Comparison of ENCODE assay signal across 21 mouse cellular contexts in the genomic region with DNA sequence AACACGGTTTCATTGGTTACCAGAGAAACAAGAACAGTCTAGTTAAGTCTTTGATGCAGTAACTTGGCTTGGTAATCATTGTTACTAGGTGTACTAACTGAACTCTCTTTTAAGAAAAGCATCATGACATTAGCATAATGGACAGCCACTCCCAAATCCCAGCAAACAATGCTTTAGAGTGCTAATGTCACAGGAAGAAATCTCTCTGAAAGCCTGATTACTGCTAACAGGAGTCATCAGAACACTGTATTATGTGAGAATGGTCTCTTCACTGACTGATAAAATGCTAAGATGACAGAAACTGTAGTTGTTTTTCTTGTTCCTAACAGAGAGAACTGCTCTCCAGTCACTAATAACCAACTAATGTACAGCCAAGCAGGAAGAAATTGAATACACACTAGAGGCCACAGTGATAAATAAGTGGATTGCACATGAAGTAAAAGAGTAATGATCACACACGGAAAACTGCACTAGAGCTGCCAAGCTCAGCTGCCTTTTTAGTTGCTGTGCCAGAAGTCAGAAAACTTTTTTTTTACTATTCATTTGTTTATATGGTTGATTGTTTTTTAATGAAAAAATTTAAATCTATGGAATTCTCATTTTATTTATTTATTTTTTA.
A peak's percentile ranks its signal among the peaks of the same experiment; 100 is the strongest.
DNase-seq lines count a peak whose midpoint lies in the region; ATAC-seq and TF ChIP-seq lines count a peak whose summit lies in the region.
"Had no signal": no experiment of that assay in that cellular context is flagged by ENCODE, and none has a peak within 500 bp of the region (broad histone marks: within the 10 kb centered on the region; RNA-seq: fewer than 3 reads in every experiment).

No protein-coding gene starts in this region.

- DNase-seq in lung, embryonic 14.5 days, result peak; percentile 73
- DNase-seq in lung, adult 18-20 months, result no peak
- peak; percentile 6 for DNase-seq in midbrain, postnatal 0 days (ENCODE audit: low spot score)
- DNase-seq in midbrain, embryonic 10.5 days (ENCODE audit: low spot score), result no peak
- peak; percentile 12 for DNase-seq in R1 (ENCODE audit: low read depth, low spot score)
- DNase-seq in urinary bladder, adult 18-20 months (ENCODE audit: low spot score in 2 of 2), result no peak
- no peak for DNase-seq in gastrocnemius, adult 2 months
- DNase-seq: adrenal gland, adult 2 months; adrenal gland, postnatal 25 days; cerebellum, adult 2 months; cerebellum, postnatal 10 days; gastrocnemius, postnatal 10 days; heart, adult 18-20 months; heart, postnatal 10 days; heart, postnatal 4 days had no signal

- H3K27me3 ChIP-seq in lung, embryonic 14.5 days (ENCODE audit: insufficient read depth, low read length), result no peaks in the 10 kb centered on the region
- H3K27me3 ChIP-seq in midbrain, postnatal 0 days (ENCODE audit: insufficient read depth, low read length), result no peaks in the 10 kb centered on the region
- H3K27me3 ChIP-seq in midbrain, embryonic 10.5 days (ENCODE audit: low read depth, poor library complexity, severe bottlenecking), result no peaks in the 10 kb centered on the region
- H3K27me3 ChIP-seq: CH12.LX; forebrain, embryonic 15.5 days; hindbrain, embryonic 12.5 days had no signal

- H3K27ac ChIP-seq in lung, embryonic 14.5 days (ENCODE audit: low read depth), result no peak overlapping the region; the same call in 1 of the 2 replicates
- H3K27ac ChIP-seq in midbrain, postnatal 0 days (ENCODE audit: low read depth, low read length), result no peak overlapping the region
- H3K27ac ChIP-seq in midbrain, embryonic 10.5 days (replicated peaks), result no peak overlapping the region
- H3K27ac ChIP-seq in gastrocnemius, adult 2 months, result no peak overlapping the region
- H3K27ac ChIP-seq: forebrain, embryonic 15.5 days; heart, embryonic 10.5 days; hindbrain, embryonic 12.5 days had no signal

- H3K9ac ChIP-seq in lung, embryonic 14.5 days, result no peak overlapping the region
- no peak overlapping the region for H3K9ac ChIP-seq in midbrain, postnatal 0 days (replicated peaks; ENCODE audit: low read length, poor library complexity, severe bottlenecking)
- H3K9ac ChIP-seq: forebrain, embryonic 15.5 days; hindbrain, embryonic 12.5 days had no signal

- WGBS in lung, embryonic 14.5 days, result 65% methylated on average over 2 of the region's 2 CpGs
- WGBS in midbrain, postnatal 0 days, result 81% methylated on average over 2 of the region's 2 CpGs
- 91% methylated on average over 2 of the region's 2 CpGs for WGBS in midbrain, embryonic 10.5 days

- ATAC-seq in lung, embryonic 14.5 days (ENCODE audit: insufficient read depth), result peak; percentile 66; the same call in 1 of the 2 replicates
- no peak for ATAC-seq in midbrain, postnatal 0 days (ENCODE audit: low FRiP score)
- ATAC-seq: activated CD4-positive, CD25-positive, alpha-beta regulatory T cell, adult 4 months; forebrain, embryonic 15.5 days; hindbrain, embryonic 16.5 days had no signal

- H3K36me3 ChIP-seq in lung, embryonic 14.5 days (ENCODE audit: insufficient read depth), result no peaks in the 10 kb centered on the region
- no peaks in the 10 kb centered on the region for H3K36me3 ChIP-seq in midbrain, postnatal 0 days (ENCODE audit: insufficient read depth, low read length)
- H3K36me3 ChIP-seq in midbrain, embryonic 10.5 days, result no peaks in the 10 kb centered on the region
- H3K36me3 ChIP-seq: forebrain, embryonic 15.5 days; heart, embryonic 10.5 days; hindbrain, embryonic 12.5 days had no signal

- TF ChIP-seq CTCF in lung, embryonic 14.5 days (IDR thresholded peaks at IDR 0.05; ENCODE audit: low read depth), result no peak
- TF ChIP-seq CTCF in midbrain, postnatal 0 days (IDR thresholded peaks at IDR 0.05), result no peak
- TF ChIP-seq CTCF in gastrocnemius, adult 2 months (IDR thresholded peaks at IDR 0.05), result no peak

- no peaks in the 10 kb centered on the region for H3K4me1 ChIP-seq in lung, embryonic 14.5 days (ENCODE audit: insufficient read depth)
- no peaks in the 10 kb centered on the region for H3K4me1 ChIP-seq in midbrain, postnatal 0 days (ENCODE audit: insufficient read depth, low read length)
- H3K4me1 ChIP-seq in midbrain, embryonic 10.5 days, result no peaks in the 10 kb centered on the region
- H3K4me1 ChIP-seq: forebrain, embryonic 15.5 days; heart, embryonic 10.5 days; hindbrain, embryonic 12.5 days had no signal

- no peak overlapping the region for H3K4me2 ChIP-seq in lung, embryonic 14.5 days
- H3K4me2 ChIP-seq in midbrain, postnatal 0 days (ENCODE audit: low read depth, low read length, poor library complexity, severe bottlenecking), result no peak overlapping the region
- H3K4me2 ChIP-seq: forebrain, embryonic 15.5 days; hindbrain, embryonic 12.5 days had no signal

- no peaks in the 10 kb centered on the region for H3K9me3 ChIP-seq in lung, embryonic 14.5 days (ENCODE audit: low read depth, low read length)
- H3K9me3 ChIP-seq in midbrain, postnatal 0 days (ENCODE audit: low read length), result no peaks in the 10 kb centered on the region
- no peaks in the 10 kb centered on the region for H3K9me3 ChIP-seq in midbrain, embryonic 10.5 days (replicated peaks)
- H3K9me3 ChIP-seq: forebrain, embryonic 15.5 days; heart, embryonic 10.5 days; hindbrain, embryonic 12.5 days had no signal

- H3K4me3 ChIP-seq in lung, embryonic 14.5 days (ENCODE audit: low read depth, low read length), result no peak overlapping the region
- no peak overlapping the region for H3K4me3 ChIP-seq in midbrain, postnatal 0 days (ENCODE audit: low read depth, low read length)
- H3K4me3 ChIP-seq in midbrain, embryonic 10.5 days, result no peak overlapping the region
- H3K4me3 ChIP-seq in gastrocnemius, adult 2 months, result no peak overlapping the region
- H3K4me3 ChIP-seq: forebrain, embryonic 15.5 days; heart, embryonic 10.5 days; hindbrain, embryonic 12.5 days had no signal

- intact Hi-C loops in gastrocnemius, adult 2 months (cut with DNase I), result no loop called here

Comparison
In these comparisons a context has a peak if more than half of its experiments do, and no peak if none do; other contexts are left out.
1. DNase-seq: peak in lung, embryonic 14.5 days (single experiment), midbrain, postnatal 0 days (single experiment) and R1 (single experiment); none in lung, adult 18-20 months (0 of 2), midbrain, embryonic 10.5 days (single experiment), urinary bladder, adult 18-20 months (0 of 2) and gastrocnemius, adult 2 months (single experiment).